8 mouse cellular contexts compared by ENCODE assay signal in genomic region chrX:74281041-74281731, GRCm38 (mm10). TPM values are rescaled to one million over a fixed set of nuclear protein-coding genes. Genes with fewer than 3 reads are reported as not detected.
DNase-seq lines count a peak whose midpoint lies in the region; ATAC-seq and TF ChIP-seq lines count a peak whose summit lies in the region.

No protein-coding gene starts in this region.

- no peaks in the 10 kb centered on the region for H3K9me3 ChIP-seq in heart, embryonic 15.5 days (replicated peaks)
- no peaks in the 10 kb centered on the region for H3K9me3 ChIP-seq in G1E (replicated peaks)
- H3K9me3 ChIP-seq in hindbrain, embryonic 10.5 days, result no peaks in the 10 kb centered on the region

- no peaks in the 10 kb centered on the region for H3K36me3 ChIP-seq in heart, embryonic 15.5 days
- H3K36me3 ChIP-seq in G1E (replicated peaks), result peaks cover 26% of the 10 kb centered on the region
- H3K36me3 ChIP-seq in hindbrain, embryonic 10.5 days, result no peaks in the 10 kb centered on the region
- H3K36me3 ChIP-seq in macrophage (ENCODE audit: inconsistent target), result no peaks in the 10 kb centered on the region

- peak overlapping the region; percentile 78 for H3K4me2 ChIP-seq in heart, embryonic 15.5 days

- H3K27ac ChIP-seq in heart, embryonic 15.5 days, result peak overlapping the region; percentile 92
- peak overlapping the region; percentile 88 for H3K27ac ChIP-seq in hindbrain, embryonic 10.5 days
- peak overlapping the region; percentile 85 for H3K27ac ChIP-seq in macrophage

- peak; percentile 15 for ATAC-seq in heart, embryonic 15.5 days (replicated peaks; ENCODE audit: insufficient number of reproducible peaks, insufficient read depth, low FRiP score, low read depth)
- ATAC-seq in G1E (ENCODE audit: extremely low read depth, insufficient number of reproducible peaks, low FRiP score, poor library complexity, severe bottlenecking), result no peak
- ATAC-seq in erythroid progenitor cell, adult 5-6 weeks (replicated peaks; ENCODE audit: low FRiP score, poor library complexity, severe bottlenecking), result no peak

- peaks cover 8% of the 10 kb centered on the region for H3K4me1 ChIP-seq in heart, embryonic 15.5 days (replicated peaks)
- peaks cover 24% of the 10 kb centered on the region for H3K4me1 ChIP-seq in G1E (ENCODE audit: insufficient read depth, low read depth, low read length)
- H3K4me1 ChIP-seq in hindbrain, embryonic 10.5 days (replicated peaks), result peaks cover 12% of the 10 kb centered on the region

- peak overlapping the region; percentile 56 for H3K9ac ChIP-seq in heart, embryonic 15.5 days

- peak overlapping the region; percentile 64 for H3K4me3 ChIP-seq in heart, embryonic 15.5 days
- peak overlapping the region; percentile 76 for H3K4me3 ChIP-seq in G1E (ENCODE audit: low read depth, low read length)
- peak overlapping the region; percentile 69 for H3K4me3 ChIP-seq in hindbrain, embryonic 10.5 days
- peak overlapping the region; percentile 58 for H3K4me3 ChIP-seq in macrophage (ENCODE audit: inconsistent target)

- intact Hi-C loops in left cerebral cortex, postnatal 4 days (cut with DNase I), result no loop called here

- no peaks in the 10 kb centered on the region for H3K27me3 ChIP-seq in heart, embryonic 15.5 days
- no peaks in the 10 kb centered on the region for H3K27me3 ChIP-seq in G1E (ENCODE audit: insufficient read depth, low read length)
- no peaks in the 10 kb centered on the region for H3K27me3 ChIP-seq in hindbrain, embryonic 10.5 days (ENCODE audit: insufficient read depth, poor library complexity, severe bottlenecking)

- 9% methylated on average over 14 of the region's 14 CpGs for WGBS in heart, embryonic 15.5 days
- WGBS in hindbrain, embryonic 10.5 days, result 19% methylated on average over 14 of the region's 14 CpGs
- 23% methylated on average over 13 of the region's 14 CpGs for WGBS in macrophage (ENCODE audit: missing documents)

- DNase-seq in heart, adult 8-10 months (ENCODE audit: low spot score), result no peak
- DNase-seq in G1E (ENCODE audit: low spot score), result no peak
- no peak for DNase-seq in hindbrain, embryonic 10.5 days (ENCODE audit: low spot score)
- no peak for DNase-seq in yolk sac, embryonic 10.5 days (ENCODE audit: low spot score)
- no peak for DNase-seq in left cerebral cortex, postnatal 4 days

- peaks cover 70% of the 10 kb centered on the region for H3K79me2 ChIP-seq in macrophage (ENCODE audit: inconsistent target)

- no peak for TF ChIP-seq CTCF in G1E (IDR thresholded peaks at IDR 0.05; ENCODE audit: low read depth, low read length)

RNA-seq across cellular contexts. Expression of gene Taz, which starts 0.5 kb away (rescaled TPM):
- polyA plus RNA-seq in heart, embryonic 15.5 days (2015; fragmentation: Nextera tagmentation; extraction: Ambion mirVana), result 70.3 and 76.6 TPM in 2 replicates
- total RNA-seq in heart, adult 8-10 months (2022), result 10 to 100 TPM; 47.1 to 63.2 (median 49.8) TPM
- 65.1 and 74.6 TPM in 2 replicates for total RNA-seq in G1E (2014; fragmentation: Nextera tagmentation)
- total RNA-seq in G1E (2017), result 31.4 and 43.4 TPM in 2 replicates
- polyA plus RNA-seq in G1E (2012), result 27.9 and 29.8 TPM in 2 replicates
- 70.6 and 76.1 TPM in 2 replicates for polyA plus RNA-seq in hindbrain, embryonic 10.5 days (2016; fragmentation: Nextera tagmentation; extraction: Ambion mirVana)
- total RNA-seq in macrophage (2018; cell fraction: chromatin; rRNA removed), result 100 to 1,000 TPM; 104 to 317 (median 236) TPM
- total RNA-seq in macrophage (2018; cell fraction: cytosol; rRNA removed), result 10 to 100 TPM; 25.9 to 47.8 (median 34.0) TPM
- total RNA-seq in macrophage (2018; cell fraction: nucleus; rRNA removed), result 100 to 1,000 TPM in 17 of 26 experiments, 10 to 100 TPM in 9; 72.1 to 202 (median 116) TPM
- polyA plus RNA-seq in macrophage (2018), result 20.9 to 53.4 TPM (median 35.7 TPM) in 3 replicates
- total RNA-seq in erythroid progenitor cell, adult 5-6 weeks (2015; ENCODE audit: low replicate concordance), result 41.8 and 53.2 TPM in 2 replicates
- 13.8 and 18.6 TPM in 2 replicates for total RNA-seq in erythroid progenitor cell, adult 5-6 weeks (2017; ENCODE audit: low replicate concordance)
- 10 to 100 TPM; 54.8 to 57.4 TPM for total RNA-seq in left cerebral cortex, postnatal 4 days (2021)

RNA-seq across cellular contexts. Expression of gene Dnase1l1, which starts 1.0 kb away (rescaled TPM):
- 14.3 and 17.2 TPM in 2 replicates for polyA plus RNA-seq in heart, embryonic 15.5 days (2015; fragmentation: Nextera tagmentation; extraction: Ambion mirVana)
- 10 to 100 TPM; 17.7 to 20.0 (median 18.3) TPM for total RNA-seq in heart, adult 8-10 months (2022)
- total RNA-seq in G1E (2014; fragmentation: Nextera tagmentation) (25.0 and 25.1 TPM in 2 replicates), G1E (2017) (45.4 and 48.7 TPM in 2 replicates)
- polyA plus RNA-seq in G1E (2012) (0.23 and 0.34 TPM in 2 replicates), macrophage (2018) (142 to 185 TPM (median 160 TPM) in 3 replicates)
- 3.6 and 5.2 TPM in 2 replicates for polyA plus RNA-seq in hindbrain, embryonic 10.5 days (2016; fragmentation: Nextera tagmentation; extraction: Ambion mirVana)
- 100 to 1,000 TPM in 22 of 26 experiments, 10 to 100 TPM in 4; 60.1 to 434 (median 170) TPM for total RNA-seq in macrophage (2018; cell fraction: chromatin; rRNA removed)
- total RNA-seq in macrophage (2018; cell fraction: cytosol; rRNA removed), result 100 to 1,000 TPM in 14 of 26 experiments, 10 to 100 TPM in 12; 66.9 to 209 (median 135) TPM
- 100 to 1,000 TPM in 25 of 26 experiments, 10 to 100 TPM in 1; 63.1 to 361 (median 189) TPM for total RNA-seq in macrophage (2018; cell fraction: nucleus; rRNA removed)
- total RNA-seq in erythroid progenitor cell, adult 5-6 weeks (2015; ENCODE audit: low replicate concordance), result 108 and 154 TPM in 2 replicates
- total RNA-seq in erythroid progenitor cell, adult 5-6 weeks (2017; ENCODE audit: low replicate concordance), result 73.7 and 110 TPM in 2 replicates
- 1 to 10 TPM; 2.5 to 5.0 TPM for total RNA-seq in left cerebral cortex, postnatal 4 days (2021)

RNA-seq across cellular contexts. Expression of gene Rpl10, which starts 10.6 kb away (rescaled TPM):
- polyA plus RNA-seq in heart, embryonic 15.5 days (2015; fragmentation: Nextera tagmentation; extraction: Ambion mirVana), result 413 and 447 TPM in 2 replicates
- 100 to 1,000 TPM; 121 to 325 (median 211) TPM for total RNA-seq in heart, adult 8-10 months (2022)
- total RNA-seq in G1E (2014; fragmentation: Nextera tagmentation) (3,507 and 3,613 TPM in 2 replicates), G1E (2017) (1,842 and 1,992 TPM in 2 replicates)
- polyA plus RNA-seq in G1E (2012) (832 and 1,009 TPM in 2 replicates), macrophage (2018) (1,104 to 3,117 TPM (median 2,186 TPM) in 3 replicates)
- 697 and 756 TPM in 2 replicates for polyA plus RNA-seq in hindbrain, embryonic 10.5 days (2016; fragmentation: Nextera tagmentation; extraction: Ambion mirVana)
- total RNA-seq in macrophage (2018; cell fraction: chromatin; rRNA removed), result 100 to 1,000 TPM; 240 to 849 (median 429) TPM
- 1,000 to 10,000 TPM in 25 of 26 experiments, 100 to 1,000 TPM in 1; 953 to 2,648 (median 1,502) TPM for total RNA-seq in macrophage (2018; cell fraction: cytosol; rRNA removed)
- 100 to 1,000 TPM; 320 to 785 (median 447) TPM for total RNA-seq in macrophage (2018; cell fraction: nucleus; rRNA removed)
- total RNA-seq in erythroid progenitor cell, adult 5-6 weeks (2015; ENCODE audit: low replicate concordance), result 718 and 731 TPM in 2 replicates
- total RNA-seq in erythroid progenitor cell, adult 5-6 weeks (2017; ENCODE audit: low replicate concordance), result 354 and 377 TPM in 2 replicates
- 100 to 1,000 TPM; 264 to 422 TPM for total RNA-seq in left cerebral cortex, postnatal 4 days (2021)

RNA-seq across cellular contexts. Expression of gene Atp6ap1, which starts 15.7 kb away (rescaled TPM):
- polyA plus RNA-seq in heart, embryonic 15.5 days (2015; fragmentation: Nextera tagmentation; extraction: Ambion mirVana), result 109 and 128 TPM in 2 replicates
- total RNA-seq in heart, adult 8-10 months (2022), result 100 to 1,000 TPM; 130 to 144 (median 138) TPM
- total RNA-seq in G1E (2014; fragmentation: Nextera tagmentation), result 129 and 137 TPM in 2 replicates
- total RNA-seq in G1E (2017), result 265 and 297 TPM in 2 replicates
- 10.4 and 11.2 TPM in 2 replicates for polyA plus RNA-seq in G1E (2012)
- 103 and 112 TPM in 2 replicates for polyA plus RNA-seq in hindbrain, embryonic 10.5 days (2016; fragmentation: Nextera tagmentation; extraction: Ambion mirVana)
- 100 to 1,000 TPM; 140 to 359 (median 189) TPM for total RNA-seq in macrophage (2018; cell fraction: chromatin; rRNA removed)
- 100 to 1,000 TPM; 265 to 543 (median 382) TPM for total RNA-seq in macrophage (2018; cell fraction: cytosol; rRNA removed)
- total RNA-seq in macrophage (2018; cell fraction: nucleus; rRNA removed), result 100 to 1,000 TPM; 169 to 893 (median 538) TPM
- 423 to 572 TPM (median 484 TPM) in 3 replicates for polyA plus RNA-seq in macrophage (2018)
- total RNA-seq in erythroid progenitor cell, adult 5-6 weeks (2015; ENCODE audit: low replicate concordance), result 251 and 260 TPM in 2 replicates
- 152 and 179 TPM in 2 replicates for total RNA-seq in erythroid progenitor cell, adult 5-6 weeks (2017; ENCODE audit: low replicate concordance)
- total RNA-seq in left cerebral cortex, postnatal 4 days (2021), result 100 to 1,000 TPM; 228 to 244 TPM

RNA-seq across cellular contexts. Expression of gene Gdi1, which starts 23.6 kb away (rescaled TPM):
- polyA plus RNA-seq in heart, embryonic 15.5 days (2015; fragmentation: Nextera tagmentation; extraction: Ambion mirVana), result 134 and 163 TPM in 2 replicates
- total RNA-seq in heart, adult 8-10 months (2022), result 10 to 100 TPM; 55.5 to 80.4 (median 71.0) TPM
- total RNA-seq in G1E (2014; fragmentation: Nextera tagmentation) (239 and 405 TPM in 2 replicates), G1E (2017) (27.7 and 30.6 TPM in 2 replicates)
- polyA plus RNA-seq in G1E (2012) (31.8 and 35.0 TPM in 2 replicates), macrophage (2018) (40.7 to 86.1 TPM (median 74.6 TPM) in 3 replicates)
- 331 and 436 TPM in 2 replicates for polyA plus RNA-seq in hindbrain, embryonic 10.5 days (2016; fragmentation: Nextera tagmentation; extraction: Ambion mirVana)
- 100 to 1,000 TPM; 203 to 511 (median 413) TPM for total RNA-seq in macrophage (2018; cell fraction: chromatin; rRNA removed)
- total RNA-seq in macrophage (2018; cell fraction: cytosol; rRNA removed), result 10 to 100 TPM; 33.9 to 70.2 (median 44.3) TPM
- 100 to 1,000 TPM; 189 to 669 (median 375) TPM for total RNA-seq in macrophage (2018; cell fraction: nucleus; rRNA removed)
- total RNA-seq in erythroid progenitor cell, adult 5-6 weeks (2015; ENCODE audit: low replicate concordance), result 185 and 200 TPM in 2 replicates
- 65.1 and 108 TPM in 2 replicates for total RNA-seq in erythroid progenitor cell, adult 5-6 weeks (2017; ENCODE audit: low replicate concordance)
- 100 to 1,000 TPM; 745 to 773 TPM for total RNA-seq in left cerebral cortex, postnatal 4 days (2021)
